Mouse (Mus musculus) hindbrain, embryonic 12.5 days (tissue): ENCODE data around the gene Pabpc4. TPM values are rescaled to one million over a fixed set of nuclear protein-coding genes. Genes with fewer than 3 reads are reported as not detected.
A peak's percentile ranks its signal among the peaks of the same experiment; 100 is the strongest.
"Not testable (repeated sequence)": the region's sequence is repeated elsewhere in the genome, so short reads cannot be mapped to it uniquely, and the experiment has no call there.

Experiments
- ATAC-seq: fragments of 200-750 bp; cut with Nextera tagmentation; 2 replicates; pipeline ENCODE4 v1.8.0; 2017; ENCODE audit warnings: moderate TSS enrichment; ENCODE audit not compliant: low FRiP score
- H3K27ac ChIP-seq: fragments of 300-500 bp; sonication (generic); 2 replicates; pipeline ENCODE4 v1.5.1; 2016; ENCODE audit warnings: mild to moderate bottlenecking
- H3K27me3 ChIP-seq: fragments of 300-500 bp; sonication (generic); 2 replicates; pipeline ENCODE4 v1.6.1; 2016; ENCODE audit warnings: mild to moderate bottlenecking
- H3K36me3 ChIP-seq: fragments of 300-500 bp; sonication (generic); 2 replicates; pipeline ENCODE4 v1.6.1; 2016; ENCODE audit warnings: mild to moderate bottlenecking
- H3K4me1 ChIP-seq: fragments of 300-500 bp; sonication (generic); 2 replicates; pipeline ENCODE4 v1.6.1; 2016
- H3K4me2 ChIP-seq: fragments of 300-500 bp; sonication (generic); replicated peaks from 2 replicates; pipeline ENCODE4 v1.6.1; 2016; ENCODE audit warnings: mild to moderate bottlenecking
- H3K4me3 ChIP-seq: fragments of 300-500 bp; sonication (generic); 2 replicates; pipeline ENCODE4 v1.5.1; 2016; ENCODE audit warnings: mild to moderate bottlenecking
- H3K9ac ChIP-seq: fragments of 300-500 bp; sonication (generic); 2 replicates; pipeline ENCODE4 v1.6.1; 2016; ENCODE audit warnings: mild to moderate bottlenecking, moderate library complexity
- H3K9me3 ChIP-seq: fragments of 300-500 bp; sonication (generic); replicated peaks from 2 replicates; pipeline ENCODE4 v1.6.1; 2016; ENCODE audit warnings: mild to moderate bottlenecking
- WGBS: fragments of 180-500 bp; shearing (Covaris S2); methylation state at CpG from one replicate; pipeline ENCODE4 v1.1.7; 2016; 5-methylcytosine and 5-hydroxymethylcytosine counted together
- polyA plus RNA-seq: library from polyadenylated mRNA; unstranded; fragments of >200 nt; fragmentation: Nextera tagmentation; extraction: Ambion mirVana; gene quantifications from 2 replicates; pipeline ENCODE4 v1.2.1, GENCODE M21; 2016

The Pabpc4 gene
- polyA plus RNA-seq, 1 experiment from 2014 or later = 36.1 TPM

GRCm38 (mm10) chr4:123293661-123294443 lies 31.7 kb downstream of the Pabpc4 start:
- Histone ChIP-seq H3K27me3 (no peaks in the 10 kb centered on the region), H3K27ac (no peak overlapping the region), H3K9ac (no peak overlapping the region), H3K4me3 (no peak overlapping the region), H3K4me1 (no peaks in the 10 kb centered on the region), H3K4me2 (no peak overlapping the region), H3K9me3 (no peaks in the 10 kb centered on the region), H3K36me3 (peaks cover 90% of the 10 kb centered on the region)
- ATAC-seq = no peak
- WGBS = 83% methylated on average over 7 of the region's 7 CpGs

GRCm38 (mm10) chr4:123295026-123295425 lies 32.9 kb downstream of the Pabpc4 start:
- not testable (repeated sequence) for ATAC-seq, H3K4me1 ChIP-seq, H3K4me2 ChIP-seq, H3K9me3 ChIP-seq, H3K27me3 ChIP-seq, H3K9ac ChIP-seq, H3K27ac ChIP-seq, H3K4me3 ChIP-seq
- WGBS = 97% methylated on average over 15 of the region's 15 CpGs
- H3K36me3 ChIP-seq = peaks cover 90% of the 10 kb centered on the region

- Histone ChIP-seq H3K9ac (no peak overlapping the region), H3K4me1 (no peaks in the 10 kb centered on the region), H3K27ac (no peak overlapping the region), H3K36me3 (peaks cover 93% of the 10 kb centered on the region), H3K27me3 (no peaks in the 10 kb centered on the region), H3K4me3 (no peak overlapping the region), H3K9me3 (no peaks in the 10 kb centered on the region), H3K4me2 (no peak overlapping the region)
- WGBS = 92% methylated on average over 21 of the region's 21 CpGs
- ATAC-seq = no peak
Observed at GRCm38 (mm10) chr4:123295516-123296147, 33.5 kb downstream of the Pabpc4 start.

- WGBS = 85% methylated on average over 5 of the region's 5 CpGs
- H3K27me3 ChIP-seq = no peaks in the 10 kb centered on the region
- ATAC-seq = no peak
- H3K4me2 ChIP-seq = no peak overlapping the region
- no peak overlapping the region for H3K9ac ChIP-seq
- peaks cover 87% of the 10 kb centered on the region for H3K36me3 ChIP-seq
- no peaks in the 10 kb centered on the region for H3K4me1 ChIP-seq
- no peak overlapping the region for H3K27ac ChIP-seq
- no peak overlapping the region for H3K4me3 ChIP-seq
- H3K9me3 ChIP-seq = no peaks in the 10 kb centered on the region
Observed at GRCm38 (mm10) chr4:123296148-123296534, 34.0 kb downstream of the Pabpc4 start.

GRCm38 (mm10) chr4:123297195-123297960 lies 35.2 kb downstream of the Pabpc4 start:
- Histone ChIP-seq H3K9me3 (no peaks in the 10 kb centered on the region), H3K27me3 (no peaks in the 10 kb centered on the region), H3K36me3 (peaks cover 83% of the 10 kb centered on the region), H3K4me2 (no peak overlapping the region), H3K4me1 (no peaks in the 10 kb centered on the region), H3K9ac (no peak overlapping the region), H3K27ac (no peak overlapping the region), H3K4me3 (no peak overlapping the region)
- WGBS = 90% methylated on average over 22 of the region's 22 CpGs
- ATAC-seq = no peak

- Histone ChIP-seq H3K36me3 (peaks cover 83% of the 10 kb centered on the region), H3K9ac (no peak overlapping the region), H3K27me3 (no peaks in the 10 kb centered on the region), H3K9me3 (no peaks in the 10 kb centered on the region), H3K27ac (no peak overlapping the region), H3K4me3 (no peak overlapping the region), H3K4me2 (no peak overlapping the region), H3K4me1 (no peaks in the 10 kb centered on the region)
- no peak for ATAC-seq
- 91% methylated on average over 4 of the region's 4 CpGs for WGBS
Observed at GRCm38 (mm10) chr4:123298226-123298625, 36.1 kb downstream of the Pabpc4 start.

GRCm38 (mm10) chr4:123298980-123299670 lies 37.0 kb downstream of the Pabpc4 start:
- ATAC-seq = no peak
- WGBS = 96% methylated on average over 11 of the region's 11 CpGs
- no peak overlapping the region for H3K27ac ChIP-seq
- H3K27me3 ChIP-seq = no peaks in the 10 kb centered on the region
- H3K36me3 ChIP-seq = peaks cover 84% of the 10 kb centered on the region
- no peak overlapping the region for H3K4me3 ChIP-seq
- no peak overlapping the region for H3K4me2 ChIP-seq
- no peak overlapping the region for H3K9ac ChIP-seq
- H3K9me3 ChIP-seq = no peaks in the 10 kb centered on the region
- H3K4me1 ChIP-seq = no peaks in the 10 kb centered on the region

- H3K36me3 ChIP-seq = peaks cover 38% of the 10 kb centered on the region
- 0 out of 2 replicates have a peak, but pooled peaks have one; percentile 19 for ATAC-seq
- no peak overlapping the region for H3K9ac ChIP-seq
- H3K27ac ChIP-seq = no peak overlapping the region
- no peaks in the 10 kb centered on the region for H3K27me3 ChIP-seq
- 46% methylated on average over 3 of the region's 3 CpGs for WGBS
- no peaks in the 10 kb centered on the region for H3K9me3 ChIP-seq
- no peak overlapping the region for H3K4me2 ChIP-seq
- H3K4me3 ChIP-seq = no peak overlapping the region
- H3K4me1 ChIP-seq = no peaks in the 10 kb centered on the region
Observed at GRCm38 (mm10) chr4:123305789-123306188, 43.6 kb downstream of the Pabpc4 start.

- Histone ChIP-seq H3K27me3 (no peaks in the 10 kb centered on the region), H3K9me3 (no peaks in the 10 kb centered on the region), H3K36me3 (peaks cover 33% of the 10 kb centered on the region), H3K4me3 (no peak overlapping the region), H3K27ac (no peak overlapping the region), H3K4me2 (no peak overlapping the region), H3K9ac (no peak overlapping the region), H3K4me1 (no peaks in the 10 kb centered on the region)
- no peak for ATAC-seq
- WGBS = 92% methylated on average over 10 of the region's 10 CpGs
Observed at GRCm38 (mm10) chr4:123306999-123307398, 44.8 kb downstream of the Pabpc4 start.

GRCm38 (mm10) chr4:123308292-123308691 lies 46.1 kb downstream of the Pabpc4 start:
- H3K9ac ChIP-seq = no peak overlapping the region
- 68% methylated on average over 3 of the region's 3 CpGs for WGBS
- no peak overlapping the region for H3K27ac ChIP-seq
- no peak overlapping the region for H3K4me3 ChIP-seq
- no peak overlapping the region for H3K4me2 ChIP-seq
- H3K4me1 ChIP-seq = no peaks in the 10 kb centered on the region
- H3K36me3 ChIP-seq = peaks cover 20% of the 10 kb centered on the region
- ATAC-seq = no peak
- no peaks in the 10 kb centered on the region for H3K9me3 ChIP-seq
- H3K27me3 ChIP-seq = no peaks in the 10 kb centered on the region

GRCm38 (mm10) chr4:123311845-123312244 lies 49.7 kb downstream of the Pabpc4 start:
- H3K4me2 ChIP-seq = no peak overlapping the region
- H3K27me3 ChIP-seq = no peaks in the 10 kb centered on the region
- H3K4me1 ChIP-seq = 0 out of 2 replicates have a peak, but pooled peaks cover 4% of the 10 kb centered on the region
- no peak overlapping the region for H3K27ac ChIP-seq
- no peak overlapping the region for H3K4me3 ChIP-seq
- 83% methylated on average over 7 of the region's 7 CpGs for WGBS
- ATAC-seq = no peak
- no peaks in the 10 kb centered on the region for H3K9me3 ChIP-seq
- H3K9ac ChIP-seq = no peak overlapping the region
- 0 out of 2 replicates have a peak, but pooled peaks cover 5% of the 10 kb centered on the region for H3K36me3 ChIP-seq

- Histone ChIP-seq H3K36me3 (0 out of 2 replicates have a peak, but pooled peaks cover 4% of the 10 kb centered on the region), H3K4me3 (no peak overlapping the region), H3K4me2 (no peak overlapping the region), H3K9me3 (no peaks in the 10 kb centered on the region), H3K27ac (no peak overlapping the region), H3K4me1 (0 out of 2 replicates have a peak, but pooled peaks cover 4% of the 10 kb centered on the region), H3K27me3 (no peaks in the 10 kb centered on the region), H3K9ac (no peak overlapping the region)
- 88% methylated on average over 6 of the region's 6 CpGs for whole genome bisulfite sequencing
- no peak for ATAC-seq
Observed at GRCm38 (mm10) chr4:123313010-123313409, 50.9 kb downstream of the Pabpc4 start.
